Mouse (Mus musculus): ENCODE measurements around the gene Casc4. TPM values are rescaled to one million over a fixed set of nuclear protein-coding genes. Genes with fewer than 3 reads are reported as not detected.

Gene Casc4
- total RNA-seq (2014; rRNA removed) = 118 and 127 TPM in 2 replicates
- 37.3 and 56.4 TPM in 2 replicates for polyA plus RNA-seq (2015; fragmentation: Nextera tagmentation; extraction: Ambion mirVana)

DNA sequence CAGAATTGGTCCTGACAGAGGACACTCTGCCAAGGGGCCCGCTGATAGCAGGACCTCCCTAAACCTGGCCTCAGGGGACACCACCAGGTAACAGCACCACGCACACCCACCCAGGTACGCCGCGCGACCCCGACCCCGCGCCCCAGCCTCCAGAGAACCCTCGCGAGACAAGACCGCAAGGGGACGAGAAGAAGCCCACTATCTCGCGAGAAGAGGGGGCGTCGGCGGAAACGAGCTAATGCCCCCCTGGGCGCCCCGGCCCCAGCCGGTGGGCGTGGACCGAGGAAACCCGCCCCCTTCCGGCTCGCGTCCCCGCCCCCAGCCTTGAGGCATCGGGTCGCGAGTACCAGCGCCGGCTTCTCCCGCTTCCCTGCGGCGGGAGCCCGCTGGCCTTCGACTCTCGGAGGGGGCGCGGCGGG, at the start of gene Casc4:
Casc4 (plus strand) TSS at position 339 of the 419 bp plus-strand sequence.
- Histone ChIP-seq H3K9me3 (ENCODE audit: low read length) (no peaks in the 10 kb centered on the region), H3K4me3 (ENCODE audit: low read depth, low read length) (peak within 1 kb of the TSS; percentile 86), H3K4me2 (ENCODE audit: low read depth, low read length, poor library complexity, severe bottlenecking) (peak within 1 kb of the TSS; percentile 76), H3K27me3 (ENCODE audit: insufficient read depth, low read length) (peaks cover 10% of the 10 kb centered on the region; the same call in 1 of the 2 replicates), H3K27ac (ENCODE audit: low read depth, low read length) (peak within 1 kb of the TSS; percentile 95), H3K4me1 (ENCODE audit: insufficient read depth, low read length) (no peaks in the 10 kb centered on the region), H3K36me3 (ENCODE audit: insufficient read depth, low read length) (no peaks in the 10 kb centered on the region), H3K9ac (replicated peaks; ENCODE audit: low read length, poor library complexity, severe bottlenecking) (peak within 1 kb of the TSS; percentile 93)
- DNase-seq (ENCODE audit: low spot score) (peak; percentile 98), ATAC-seq (ENCODE audit: low FRiP score) (peak; percentile 98)
- 1% methylated on average over 26 of the region's 43 CpGs for WGBS
- TF ChIP-seq CTCF (IDR thresholded peaks at IDR 0.05) = peak; percentile 2; the same call in 1 of the 2 replicates

DNA sequence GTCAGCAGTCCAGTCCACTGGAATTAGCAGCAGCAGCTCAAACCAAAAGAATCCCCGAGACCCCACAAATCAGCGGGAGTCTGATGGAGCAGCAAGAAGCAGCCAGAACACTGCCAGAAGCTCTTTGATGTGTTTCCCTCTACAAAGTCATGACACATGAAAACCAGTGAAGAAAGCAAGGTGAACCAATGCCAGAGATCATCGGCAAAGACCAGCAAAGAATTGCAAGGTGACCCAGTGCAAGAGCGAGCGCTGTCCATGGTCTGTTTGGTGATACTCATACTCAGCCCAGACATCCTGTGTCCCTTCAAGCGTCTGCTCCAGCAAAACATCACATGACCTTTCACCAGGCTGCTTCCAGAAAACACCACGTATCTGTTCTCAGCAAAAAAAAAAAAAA, 45.0 kb upstream of the Casc4 start:
- Histone ChIP-seq H3K9ac (replicated peaks; ENCODE audit: low read length, poor library complexity, severe bottlenecking) (no peak overlapping the region), H3K4me3 (ENCODE audit: low read depth, low read length) (no peak overlapping the region), H3K9me3 (ENCODE audit: low read length) (no peaks in the 10 kb centered on the region), H3K27ac (ENCODE audit: low read depth, low read length) (no peak overlapping the region), H3K4me2 (ENCODE audit: low read depth, low read length, poor library complexity, severe bottlenecking) (no peak overlapping the region), H3K4me1 (ENCODE audit: insufficient read depth, low read length) (no peaks in the 10 kb centered on the region), H3K36me3 (ENCODE audit: insufficient read depth, low read length) (no peaks in the 10 kb centered on the region), H3K27me3 (ENCODE audit: insufficient read depth, low read length) (no peaks in the 10 kb centered on the region)
- DNase-seq (ENCODE audit: low spot score) (no peak), ATAC-seq (ENCODE audit: low FRiP score) (no peak)
- WGBS = 86% methylated on average over 7 of the region's 7 CpGs
- TF ChIP-seq CTCF (IDR thresholded peaks at IDR 0.05) = no peak

DNA sequence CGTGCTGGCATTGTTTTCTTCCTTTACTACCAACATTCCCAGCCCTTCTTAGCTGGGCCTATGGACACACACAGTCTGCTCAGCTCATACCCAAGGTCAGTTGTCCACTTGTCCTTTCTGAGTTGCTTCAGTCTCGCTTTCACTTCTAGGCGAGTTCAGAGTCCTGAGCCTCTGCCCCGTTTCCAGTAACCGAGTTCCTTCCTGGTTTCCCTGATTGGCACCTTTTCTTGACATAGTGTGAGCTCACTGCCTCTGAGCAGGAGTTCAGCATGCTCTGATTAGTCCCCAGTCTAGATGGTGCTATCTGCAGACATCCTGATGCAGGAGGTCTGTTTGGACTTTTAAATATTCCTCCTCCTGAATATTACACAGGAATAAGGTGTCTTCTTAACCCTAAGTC, 42.1 kb upstream of the Casc4 start:
- Histone ChIP-seq H3K27ac (ENCODE audit: low read depth, low read length) (no peak overlapping the region), H3K9me3 (ENCODE audit: low read length) (no peaks in the 10 kb centered on the region), H3K4me1 (ENCODE audit: insufficient read depth, low read length) (no peaks in the 10 kb centered on the region), H3K9ac (replicated peaks; ENCODE audit: low read length, poor library complexity, severe bottlenecking) (no peak overlapping the region), H3K4me3 (ENCODE audit: low read depth, low read length) (no peak overlapping the region), H3K36me3 (ENCODE audit: insufficient read depth, low read length) (no peaks in the 10 kb centered on the region), H3K4me2 (ENCODE audit: low read depth, low read length, poor library complexity, severe bottlenecking) (no peak overlapping the region), H3K27me3 (ENCODE audit: insufficient read depth, low read length) (no peaks in the 10 kb centered on the region)
- 63% methylated on average over 5 of the region's 5 CpGs for WGBS
- ATAC-seq (ENCODE audit: low FRiP score) (no peak), DNase-seq (ENCODE audit: low spot score) (no peak)
- no peak for TF ChIP-seq CTCF (IDR thresholded peaks at IDR 0.05)

DNA sequence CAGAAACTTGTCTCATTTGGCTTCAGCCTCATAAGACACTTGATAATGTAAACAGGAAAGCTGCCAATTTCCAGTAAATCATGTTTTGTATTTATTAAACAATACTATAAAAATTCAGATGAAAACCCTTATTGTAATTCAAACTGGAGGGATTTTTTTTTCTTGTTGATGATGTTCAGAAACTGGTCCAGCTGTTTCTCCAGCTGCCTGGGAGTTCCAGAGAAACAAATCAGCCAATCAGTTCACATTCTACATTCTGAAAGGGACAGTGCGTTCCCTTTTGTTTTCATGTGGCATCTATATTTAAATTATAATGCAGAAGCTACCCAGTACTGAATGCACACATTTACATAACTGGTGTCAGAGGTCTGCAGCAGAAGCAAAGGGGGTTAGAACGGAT, 40.6 kb upstream of the Casc4 start:
- no peak overlapping the region for H3K9ac ChIP-seq (replicated peaks; ENCODE audit: low read length, poor library complexity, severe bottlenecking)
- H3K27me3 ChIP-seq (ENCODE audit: insufficient read depth, low read length) = no peaks in the 10 kb centered on the region
- no peak overlapping the region for H3K4me3 ChIP-seq (ENCODE audit: low read depth, low read length)
- TF ChIP-seq CTCF (IDR thresholded peaks at IDR 0.05) = no peak
- no peaks in the 10 kb centered on the region for H3K36me3 ChIP-seq (ENCODE audit: insufficient read depth, low read length)
- no peak overlapping the region for H3K4me2 ChIP-seq (ENCODE audit: low read depth, low read length, poor library complexity, severe bottlenecking)
- no peaks in the 10 kb centered on the region for H3K4me1 ChIP-seq (ENCODE audit: insufficient read depth, low read length)
- ATAC-seq (ENCODE audit: low FRiP score) = no peak
- no peak for DNase-seq (ENCODE audit: low spot score)
- no peak overlapping the region for H3K27ac ChIP-seq (ENCODE audit: low read depth, low read length)
- H3K9me3 ChIP-seq (ENCODE audit: low read length) = no peaks in the 10 kb centered on the region
- 36% methylated on average over 2 of the region's 2 CpGs for WGBS

DNA sequence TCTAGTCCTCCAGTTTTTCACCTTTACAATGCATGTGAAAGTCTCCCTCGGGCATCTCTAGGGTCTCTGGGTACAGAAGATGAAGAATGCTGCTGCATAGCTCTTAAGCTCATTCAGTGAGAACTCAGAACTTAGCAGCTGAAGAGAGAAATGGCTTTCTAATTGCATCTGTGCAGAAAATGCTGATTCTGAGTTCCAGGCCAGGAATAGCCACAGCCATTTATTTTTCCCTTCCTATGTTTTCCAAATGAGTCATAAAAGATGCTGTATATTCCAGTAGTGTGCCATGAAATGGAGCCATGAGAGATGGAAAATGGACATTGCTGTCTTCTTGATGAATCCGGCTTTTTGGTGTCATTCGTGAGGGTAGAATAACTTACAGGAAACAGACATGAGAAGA, 38.4 kb upstream of the Casc4 start:
- H3K4me2 ChIP-seq (ENCODE audit: low read depth, low read length, poor library complexity, severe bottlenecking) = no peak overlapping the region
- no peak for DNase-seq (ENCODE audit: low spot score)
- H3K9me3 ChIP-seq (ENCODE audit: low read length) = no peaks in the 10 kb centered on the region
- H3K4me1 ChIP-seq (ENCODE audit: insufficient read depth, low read length) = no peaks in the 10 kb centered on the region
- no peak for TF ChIP-seq CTCF (IDR thresholded peaks at IDR 0.05)
- no peak overlapping the region for H3K9ac ChIP-seq (replicated peaks; ENCODE audit: low read length, poor library complexity, severe bottlenecking)
- 83% methylated on average over 3 of the region's 3 CpGs for WGBS
- H3K36me3 ChIP-seq (ENCODE audit: insufficient read depth, low read length) = no peaks in the 10 kb centered on the region
- H3K4me3 ChIP-seq (ENCODE audit: low read depth, low read length) = no peak overlapping the region
- H3K27ac ChIP-seq (ENCODE audit: low read depth, low read length) = no peak overlapping the region
- no peaks in the 10 kb centered on the region for H3K27me3 ChIP-seq (ENCODE audit: insufficient read depth, low read length)
- ATAC-seq (ENCODE audit: low FRiP score) = no peak

DNA sequence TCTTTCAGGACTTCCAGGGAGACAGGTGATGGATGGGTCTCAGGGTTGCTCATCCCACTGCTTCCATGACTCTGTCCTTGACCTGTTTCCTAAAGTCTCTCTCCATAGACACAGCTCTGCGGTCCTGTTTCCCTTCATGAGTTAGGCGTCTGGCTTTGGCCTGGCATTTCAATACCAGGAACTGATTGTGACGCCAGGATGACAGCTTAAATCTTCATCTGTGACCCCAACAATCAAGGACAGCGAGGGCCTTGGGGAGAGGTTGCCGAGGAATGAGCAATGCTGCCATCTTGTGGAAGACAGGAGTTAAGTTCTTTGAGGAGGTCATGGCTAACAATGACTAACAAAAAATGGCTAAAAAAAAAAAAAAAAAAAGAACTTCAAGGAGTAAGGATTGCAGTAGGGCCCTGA, 34.3 kb upstream of the Casc4 start:
- H3K27ac ChIP-seq (ENCODE audit: low read depth, low read length) = no peak overlapping the region
- no peaks in the 10 kb centered on the region for H3K27me3 ChIP-seq (ENCODE audit: insufficient read depth, low read length)
- no peak overlapping the region for H3K4me2 ChIP-seq (ENCODE audit: low read depth, low read length, poor library complexity, severe bottlenecking)
- H3K9ac ChIP-seq (replicated peaks; ENCODE audit: low read length, poor library complexity, severe bottlenecking) = no peak overlapping the region
- no peak overlapping the region for H3K4me3 ChIP-seq (ENCODE audit: low read depth, low read length)
- no peaks in the 10 kb centered on the region for H3K9me3 ChIP-seq (ENCODE audit: low read length)
- no peaks in the 10 kb centered on the region for H3K36me3 ChIP-seq (ENCODE audit: insufficient read depth, low read length)
- 0 out of 2 replicates have a peak, but pooled peaks have one; percentile 41 for ATAC-seq (ENCODE audit: low FRiP score)
- peak; percentile 78 for DNase-seq (ENCODE audit: low spot score)
- 6% methylated on average over 5 of the region's 5 CpGs for WGBS
- TF ChIP-seq CTCF (IDR thresholded peaks at IDR 0.05) = peak; percentile 86
- no peaks in the 10 kb centered on the region for H3K4me1 ChIP-seq (ENCODE audit: insufficient read depth, low read length)

Data from midbrain, postnatal 0 days (tissue).